Mouse (Mus musculus) cortical plate, adult 2 months (tissue): Measurements from ENCODE around the gene Akr1e1.

ENCODE experiments used
- CTCF ChIP-seq: fragments of 200-500 bp; IDR thresholded peaks from 2 replicates; pipeline ENCODE4 v1.5.1; 2011; ENCODE audit warnings: mild to moderate bottlenecking, control low read depth, low read length; ENCODE audit not compliant: insufficient read depth; ENCODE audit errors: extremely low read depth
- POLR2A ChIP-seq: fragments of 200-500 bp; IDR thresholded peaks from 2 replicates; pipeline ENCODE4 v1.6.1; 2011; ENCODE audit warnings: mild to moderate bottlenecking, low read length, control low read depth; ENCODE audit not compliant: insufficient read depth; ENCODE audit errors: extremely low read depth

DNA sequence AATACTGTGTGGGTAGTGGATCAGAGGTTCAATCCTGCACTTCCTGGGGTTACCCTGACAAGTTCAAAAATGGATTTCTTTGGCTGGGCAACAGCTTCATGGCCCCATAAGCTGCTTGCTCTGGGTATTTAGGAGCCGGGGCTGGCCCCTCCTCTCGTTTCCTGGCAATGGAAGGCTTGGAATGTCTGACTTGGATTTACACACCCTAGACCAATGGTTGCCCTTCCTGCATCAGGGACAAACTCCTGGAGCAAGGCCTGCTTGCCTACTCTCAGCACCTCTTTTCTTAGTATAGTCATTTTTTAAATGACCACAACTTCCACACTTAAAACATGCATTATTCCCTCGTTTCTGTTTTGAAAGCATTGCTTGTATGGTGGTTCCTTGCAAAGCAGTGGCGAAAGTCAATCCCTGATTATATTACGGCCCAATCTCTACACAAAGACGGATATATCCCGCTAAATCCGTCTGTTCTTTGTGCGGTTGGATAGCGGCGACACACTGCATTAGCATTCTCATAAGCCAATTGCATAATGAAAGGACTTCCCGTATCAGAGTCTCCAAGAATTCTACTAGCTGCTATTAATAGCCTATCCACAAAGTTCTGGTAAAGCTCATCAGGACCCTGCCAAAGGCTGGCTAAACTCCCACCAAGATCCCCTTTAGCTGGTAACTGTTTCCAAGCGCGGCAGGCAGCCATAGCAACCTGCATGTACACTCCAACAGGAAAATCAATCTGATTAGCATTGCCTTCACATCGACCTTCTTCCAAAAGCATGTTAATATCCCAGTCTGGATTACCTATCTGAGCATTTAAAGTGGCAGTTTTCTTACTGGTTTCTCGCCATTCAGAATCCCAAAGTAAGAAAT is 47.5 kb upstream of the Akr1e1 start:
- no peak for TF ChIP-seq CTCF
- TF ChIP-seq POLR2A = no peak
